Mouse (Mus musculus) heart, embryonic 12.5 days (tissue): ENCODE data around the gene Nlrc5. TPM values are rescaled to one million over a fixed set of nuclear protein-coding genes. Genes with fewer than 3 reads are reported as not detected.

Experiments used
- ATAC-seq: fragments of 200-750 bp; cut with Nextera tagmentation; 2 replicates; pipeline ENCODE4 v1.8.0; 2017; ENCODE audit warnings: moderate TSS enrichment, moderate library complexity; ENCODE audit not compliant: insufficient number of reproducible peaks, low FRiP score
- H3K27ac ChIP-seq: fragments of 300-500 bp; sonication (generic); 2 replicates; pipeline ENCODE4 v1.5.1; 2016; ENCODE audit warnings: mild to moderate bottlenecking, moderate library complexity; ENCODE audit not compliant: poor library complexity, severe bottlenecking
- H3K27me3 ChIP-seq: fragments of 300-500 bp; sonication (generic); replicated peaks from 2 replicates; pipeline ENCODE4 v1.6.1; 2016; ENCODE audit warnings: mild to moderate bottlenecking, moderate library complexity
- H3K36me3 ChIP-seq: fragments of 300-500 bp; sonication (generic); 2 replicates; pipeline ENCODE4 v1.6.1; 2016; ENCODE audit warnings: mild to moderate bottlenecking, moderate library complexity
- H3K4me1 ChIP-seq: fragments of 300-500 bp; sonication (generic); replicated peaks from 2 replicates; pipeline ENCODE4 v1.6.1; 2016; ENCODE audit warnings: mild to moderate bottlenecking
- H3K4me2 ChIP-seq: fragments of 300-500 bp; sonication (generic); 2 replicates; pipeline ENCODE4 v1.6.1; 2016; ENCODE audit warnings: mild to moderate bottlenecking, moderate library complexity
- H3K4me3 ChIP-seq: fragments of 300-500 bp; sonication (generic); 2 replicates; pipeline ENCODE4 v1.5.1; 2016; ENCODE audit warnings: mild to moderate bottlenecking
- H3K9ac ChIP-seq: fragments of 300-500 bp; sonication (generic); 2 replicates; pipeline ENCODE4 v1.6.1; 2016; ENCODE audit warnings: mild to moderate bottlenecking, moderate library complexity
- H3K9me3 ChIP-seq: fragments of 300-500 bp; sonication (generic); replicated peaks from 2 replicates; pipeline ENCODE4 v1.6.1; 2016; ENCODE audit warnings: mild to moderate bottlenecking, moderate library complexity
- WGBS: fragments of 180-500 bp; shearing (Covaris S2); methylation state at CpG from one replicate; pipeline ENCODE4 v1.1.7; 2016; 5-methylcytosine and 5-hydroxymethylcytosine counted together
- polyA plus RNA-seq: library from polyadenylated mRNA; unstranded; fragments of >200 nt; fragmentation: Nextera tagmentation; extraction: Ambion mirVana; gene quantifications from 2 replicates; pipeline ENCODE4 v1.2.1, GENCODE M21; 2016

Nlrc5 gene
- polyA plus RNA-seq, 1 experiment from 2014 or later, result 0.08 TPM

DNA sequence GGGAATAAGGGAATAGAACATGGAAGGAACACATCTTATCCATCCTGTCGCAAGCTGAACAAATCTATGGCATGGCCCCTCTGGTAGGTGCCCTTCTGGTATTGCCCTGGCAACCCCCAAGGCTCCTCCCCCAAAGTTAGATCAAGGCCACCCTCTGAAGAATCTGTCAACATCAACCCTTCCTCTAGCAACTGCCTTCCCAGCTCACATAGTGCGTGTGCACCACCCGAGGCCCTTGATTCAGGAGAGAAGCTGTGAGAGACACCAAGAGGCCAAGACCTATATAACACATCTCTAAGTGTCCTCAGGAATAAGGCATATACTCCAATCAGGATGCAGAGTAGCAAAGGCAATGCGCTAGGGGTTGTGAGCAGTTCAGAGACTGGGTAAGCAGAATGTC, 11.9 kb upstream of the Nlrc5 start:
- Histone ChIP-seq H3K27me3 (no peaks in the 10 kb centered on the region), H3K9me3 (no peaks in the 10 kb centered on the region), H3K4me3 (no peak overlapping the region), H3K9ac (no peak overlapping the region), H3K4me2 (no peak overlapping the region), H3K27ac (no peak overlapping the region), H3K36me3 (no peaks in the 10 kb centered on the region), H3K4me1 (no peaks in the 10 kb centered on the region)
- 85% methylated on average over 4 of the region's 4 CpGs for WGBS
- ATAC-seq, result no peak

DNA sequence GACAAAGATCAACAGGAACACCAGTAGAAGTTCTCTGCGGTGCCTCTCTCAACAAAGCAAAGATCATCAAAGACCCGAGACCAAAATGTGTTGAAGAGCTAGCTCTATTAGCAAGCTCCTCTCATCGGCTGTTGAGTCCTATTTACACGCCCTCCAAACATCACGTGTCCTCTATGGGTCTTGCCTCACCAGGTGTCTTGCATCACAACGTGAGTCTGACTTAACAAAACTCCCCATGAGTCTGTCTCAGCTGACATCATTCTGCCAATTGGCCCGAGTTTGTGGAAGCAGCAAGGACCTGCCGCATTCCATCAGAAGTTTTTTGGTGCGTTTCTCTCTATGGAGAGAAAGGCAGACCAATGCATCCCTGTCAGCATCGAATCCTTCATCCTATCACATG, 6.2 kb upstream of the Nlrc5 start:
- WGBS, result 53% methylated on average over 10 of the region's 10 CpGs
- H3K36me3 ChIP-seq, result no peaks in the 10 kb centered on the region
- peaks cover 14% of the 10 kb centered on the region for H3K27me3 ChIP-seq
- no peaks in the 10 kb centered on the region for H3K4me1 ChIP-seq
- H3K9me3 ChIP-seq, result no peaks in the 10 kb centered on the region
- no peak overlapping the region for H3K27ac ChIP-seq
- no peak overlapping the region for H3K9ac ChIP-seq
- H3K4me3 ChIP-seq, result no peak overlapping the region
- ATAC-seq, result no peak
- no peak overlapping the region for H3K4me2 ChIP-seq

DNA sequence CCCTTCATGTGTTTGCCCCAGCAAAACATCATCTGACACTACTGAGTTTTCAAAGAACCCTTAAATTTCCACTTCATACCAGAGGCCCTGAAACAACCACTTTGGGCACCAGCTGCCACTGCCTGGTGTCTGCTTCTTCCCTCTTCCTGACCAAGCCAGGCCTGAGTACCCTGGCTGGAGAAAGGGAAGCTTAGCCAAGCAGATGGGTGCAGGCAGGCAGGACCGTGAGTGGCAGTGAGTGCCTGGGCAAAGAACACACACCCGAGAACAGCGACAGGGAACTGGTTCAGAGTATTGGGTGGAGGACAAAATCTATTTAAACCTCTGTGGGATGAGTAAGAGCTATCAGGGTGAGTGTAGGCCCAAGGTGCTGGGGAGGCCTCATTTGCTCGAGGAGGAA, 5.7 kb upstream of the Nlrc5 start:
- Histone ChIP-seq H3K4me1 (no peaks in the 10 kb centered on the region; the same call in 1 of the 2 replicates), H3K36me3 (no peaks in the 10 kb centered on the region), H3K4me3 (no peak overlapping the region), H3K4me2 (no peak overlapping the region), H3K9ac (no peak overlapping the region), H3K9me3 (no peaks in the 10 kb centered on the region), H3K27me3 (peaks cover 19% of the 10 kb centered on the region), H3K27ac (no peak overlapping the region)
- ATAC-seq, result no peak
- WGBS, result 62% methylated on average over 4 of the region's 4 CpGs

GRCm38 (mm10) chr8:94429376-94429775, 4.8 kb upstream of the Nlrc5 start:
- no peak overlapping the region for H3K4me2 ChIP-seq
- H3K36me3 ChIP-seq, result no peaks in the 10 kb centered on the region
- WGBS, result 72% methylated on average over 7 of the region's 7 CpGs
- no peak overlapping the region for H3K4me3 ChIP-seq
- no peak overlapping the region for H3K9ac ChIP-seq
- no peak for ATAC-seq
- peaks cover 5% of the 10 kb centered on the region for H3K4me1 ChIP-seq
- H3K27ac ChIP-seq, result no peak overlapping the region
- no peaks in the 10 kb centered on the region for H3K9me3 ChIP-seq
- H3K27me3 ChIP-seq, result peaks cover 25% of the 10 kb centered on the region

GRCm38 (mm10) chr8:94432212-94432611, 1.9 kb upstream of the Nlrc5 start:
- Histone ChIP-seq H3K27me3 (peaks cover 38% of the 10 kb centered on the region), H3K36me3 (no peaks in the 10 kb centered on the region), H3K4me2 (no peak overlapping the region), H3K4me3 (no peak overlapping the region), H3K27ac (no peak overlapping the region), H3K9ac (no peak overlapping the region), H3K4me1 (peaks cover 5% of the 10 kb centered on the region), H3K9me3 (no peaks in the 10 kb centered on the region)
- WGBS, result 65% methylated on average over 3 of the region's 3 CpGs
- ATAC-seq, result no peak

DNA sequence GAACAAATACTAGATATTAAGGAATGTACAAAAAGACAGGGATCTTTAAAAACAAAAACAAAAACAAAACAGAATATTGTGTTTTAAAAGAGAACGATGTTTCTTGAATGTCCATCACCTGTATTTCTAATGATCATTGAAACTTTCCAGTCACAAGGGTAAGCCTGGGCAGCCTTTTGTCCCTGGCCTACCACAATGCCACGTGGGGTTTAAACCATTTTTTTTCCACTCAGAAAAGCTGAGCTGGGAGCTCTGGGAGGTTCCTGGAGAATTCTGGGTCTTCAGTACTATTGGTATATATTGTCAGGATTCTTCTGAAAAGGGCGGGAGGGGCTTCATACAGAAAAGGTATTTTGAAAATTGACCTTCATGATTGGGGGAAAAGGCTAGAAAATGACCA, 802 bp downstream of the Nlrc5 start:
- Histone ChIP-seq H3K4me2 (no peak overlapping the region), H3K9ac (no peak overlapping the region), H3K36me3 (no peaks in the 10 kb centered on the region), H3K27me3 (peaks cover 38% of the 10 kb centered on the region), H3K27ac (no peak overlapping the region), H3K9me3 (no peaks in the 10 kb centered on the region), H3K4me1 (peaks cover 5% of the 10 kb centered on the region), H3K4me3 (no peak overlapping the region)
- 82% methylated on average over 3 of the region's 3 CpGs for WGBS
- no peak for ATAC-seq

- Histone ChIP-seq H3K9ac (no peak overlapping the region), H3K4me3 (no peak overlapping the region), H3K27ac (no peak overlapping the region), H3K4me1 (peaks cover 5% of the 10 kb centered on the region), H3K36me3 (no peaks in the 10 kb centered on the region), H3K27me3 (peaks cover 38% of the 10 kb centered on the region), H3K9me3 (no peaks in the 10 kb centered on the region), H3K4me2 (no peak overlapping the region)
- no peak for ATAC-seq
- 84% methylated on average over 15 of the region's 15 CpGs for WGBS
Observed at GRCm38 (mm10) chr8:94435397-94436111, 1.4 kb downstream of the Nlrc5 start.

DNA sequence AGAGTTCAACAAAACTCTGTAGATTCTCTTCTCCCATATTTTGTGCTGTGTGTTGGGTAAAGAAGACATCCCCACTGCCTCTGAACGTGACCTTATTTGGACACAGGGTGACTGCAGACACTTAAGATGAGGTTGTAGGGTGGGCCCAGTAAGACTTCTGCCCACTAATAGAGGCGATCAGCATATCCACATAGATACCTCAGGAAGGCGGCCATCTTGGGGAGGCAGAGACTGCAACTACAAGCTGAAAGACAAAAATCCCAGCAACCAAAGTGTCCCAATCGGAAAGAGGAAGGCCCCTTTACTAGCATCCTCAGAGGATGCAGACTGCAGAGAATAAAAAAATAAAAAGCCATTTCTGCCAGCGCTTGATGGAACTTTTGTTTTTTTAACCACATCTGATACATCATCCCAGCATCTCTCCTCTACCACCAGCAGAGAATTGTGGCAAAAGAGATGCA, 2.0 kb downstream of the Nlrc5 start:
- Histone ChIP-seq H3K4me1 (peaks cover 5% of the 10 kb centered on the region), H3K27ac (no peak overlapping the region), H3K4me2 (no peak overlapping the region), H3K36me3 (no peaks in the 10 kb centered on the region), H3K9ac (no peak overlapping the region), H3K9me3 (no peaks in the 10 kb centered on the region), H3K27me3 (peaks cover 35% of the 10 kb centered on the region), H3K4me3 (no peak overlapping the region)
- WGBS, result 81% methylated on average over 5 of the region's 5 CpGs
- ATAC-seq, result no peak

DNA sequence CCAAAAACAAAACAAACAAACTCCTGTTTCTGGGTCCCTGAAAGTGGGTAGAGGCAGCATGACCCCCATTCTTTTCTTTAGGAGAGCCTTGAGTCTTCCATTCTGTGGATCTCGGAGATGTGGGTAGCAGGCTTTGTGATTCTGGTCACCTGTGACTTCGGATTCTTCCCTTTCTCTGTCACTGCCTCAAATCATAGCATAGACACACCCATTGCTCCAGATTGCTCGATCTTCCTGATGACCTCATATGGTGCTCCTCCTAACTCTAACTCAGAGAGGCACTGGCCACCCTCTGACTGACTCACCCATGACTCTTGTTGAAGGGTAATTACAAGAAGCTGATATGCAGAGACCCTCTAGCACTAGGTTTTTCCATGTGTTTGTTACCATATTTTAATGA, 2.7 kb downstream of the Nlrc5 start:
- H3K36me3 ChIP-seq, result no peaks in the 10 kb centered on the region
- H3K9ac ChIP-seq, result no peak overlapping the region
- H3K4me1 ChIP-seq, result peaks cover 5% of the 10 kb centered on the region
- H3K27ac ChIP-seq, result no peak overlapping the region
- 64% methylated on average over 3 of the region's 3 CpGs for WGBS
- peaks cover 32% of the 10 kb centered on the region for H3K27me3 ChIP-seq
- no peak overlapping the region for H3K4me3 ChIP-seq
- no peak for ATAC-seq
- no peaks in the 10 kb centered on the region for H3K9me3 ChIP-seq
- no peak overlapping the region for H3K4me2 ChIP-seq

GRCm38 (mm10) chr8:94438659-94439058, 4.5 kb downstream of the Nlrc5 start:
- no peak for ATAC-seq
- no peak overlapping the region for H3K4me3 ChIP-seq
- H3K27me3 ChIP-seq, result peaks cover 27% of the 10 kb centered on the region
- no peaks in the 10 kb centered on the region for H3K9me3 ChIP-seq
- H3K36me3 ChIP-seq, result no peaks in the 10 kb centered on the region
- no peak overlapping the region for H3K9ac ChIP-seq
- H3K4me1 ChIP-seq, result peaks cover 4% of the 10 kb centered on the region
- WGBS, result 83% methylated on average over 5 of the region's 5 CpGs
- H3K4me2 ChIP-seq, result no peak overlapping the region
- no peak overlapping the region for H3K27ac ChIP-seq

DNA sequence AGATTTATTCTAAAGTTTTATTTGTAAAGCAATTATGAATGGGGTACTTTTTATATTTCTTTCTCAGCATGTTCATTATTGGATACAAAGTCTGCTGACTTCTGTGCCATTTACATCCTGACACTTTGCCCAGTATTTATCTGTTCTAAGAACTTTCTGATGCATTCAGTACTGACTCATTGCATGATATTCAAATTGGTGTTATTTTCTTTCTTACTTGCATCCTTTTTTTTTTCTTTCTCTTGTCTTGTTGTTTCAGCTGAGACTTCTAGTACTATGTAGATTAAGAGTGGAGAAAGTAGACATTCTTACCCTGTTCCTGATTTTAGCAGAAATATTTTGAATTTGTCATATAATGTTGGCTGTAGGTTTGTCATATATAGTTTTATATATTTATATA, 5.5 kb downstream of the Nlrc5 start:
- no peaks in the 10 kb centered on the region for H3K4me1 ChIP-seq
- no peak overlapping the region for H3K9ac ChIP-seq
- no peak overlapping the region for H3K4me3 ChIP-seq
- no peak for ATAC-seq
- no peaks in the 10 kb centered on the region for H3K36me3 ChIP-seq
- H3K9me3 ChIP-seq, result no peaks in the 10 kb centered on the region
- peaks cover 30% of the 10 kb centered on the region; the same call in 1 of the 2 replicates for H3K27me3 ChIP-seq
- no peak overlapping the region for H3K4me2 ChIP-seq
- no peak overlapping the region for H3K27ac ChIP-seq

GRCm38 (mm10) chr8:94440389-94440788, 6.2 kb downstream of the Nlrc5 start:
- Histone ChIP-seq H3K36me3 (no peaks in the 10 kb centered on the region), H3K9ac (no peak overlapping the region), H3K27me3 (peaks cover 30% of the 10 kb centered on the region; the same call in 1 of the 2 replicates), H3K4me3 (no peak overlapping the region), H3K4me1 (no peaks in the 10 kb centered on the region), H3K9me3 (no peaks in the 10 kb centered on the region), H3K27ac (no peak overlapping the region), H3K4me2 (no peak overlapping the region)
- no peak for ATAC-seq
- 78% methylated on average over 1 of the region's 1 CpGs for WGBS
